Mouse (Mus musculus): ENCODE results near the gene Olfr609. TPM values are rescaled to one million over a fixed set of nuclear protein-coding genes. Genes with fewer than 3 reads are reported as not detected.

The Olfr609 gene
- polyA plus RNA-seq, 1 experiment, result not detected

DNA sequence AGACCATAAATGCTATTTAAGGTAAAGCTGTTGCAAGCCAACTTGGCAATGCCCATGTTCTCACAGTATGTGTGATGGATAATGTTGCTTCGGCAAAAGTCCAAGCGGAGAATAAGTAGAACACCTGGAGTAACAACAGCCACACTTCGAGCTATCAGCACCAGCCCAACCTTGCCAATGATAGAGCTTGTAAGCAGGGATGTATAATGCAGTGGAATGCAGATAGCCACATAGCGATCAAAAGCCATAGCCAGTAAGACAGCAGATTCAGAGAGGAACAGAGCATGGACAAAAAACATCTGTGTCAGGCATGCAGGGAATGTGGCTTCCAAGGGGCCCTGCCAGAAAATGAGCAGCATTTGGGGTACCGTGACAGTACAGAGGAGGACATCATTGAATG lies 37.3 kb downstream of the Olfr609 start:
- Histone ChIP-seq H3K27ac (ENCODE audit: insufficient read depth, low read length) (no peak overlapping the region), H3K36me3 (ENCODE audit: control insufficient read depth, insufficient read depth, low read length, poor library complexity, severe bottlenecking) (no peaks in the 10 kb centered on the region), H3K9me3 (replicated peaks; ENCODE audit: control insufficient read depth, insufficient read depth, low read length, poor library complexity, severe bottlenecking) (no peaks in the 10 kb centered on the region), H3K27me3 (ENCODE audit: control insufficient read depth, insufficient read depth, low read length, poor library complexity, severe bottlenecking) (no peaks in the 10 kb centered on the region), H3K4me3 (ENCODE audit: low read depth, low read length) (no peak overlapping the region), H3K4me1 (ENCODE audit: control insufficient read depth, insufficient read depth, low read length) (no peaks in the 10 kb centered on the region), H3K9ac (ENCODE audit: low read depth, poor library complexity, severe bottlenecking) (no peak overlapping the region)
- TF ChIP-seq CTCF (IDR thresholded peaks at IDR 0.05; ENCODE audit: low read depth, low read length) (no peak), POLR2A (IDR thresholded peaks at IDR 0.05; ENCODE audit: insufficient read depth, low read length) (no peak), EP300 (IDR thresholded peaks at IDR 0.05; ENCODE audit: insufficient read depth, low read depth, low read length) (no peak)

DNA sequence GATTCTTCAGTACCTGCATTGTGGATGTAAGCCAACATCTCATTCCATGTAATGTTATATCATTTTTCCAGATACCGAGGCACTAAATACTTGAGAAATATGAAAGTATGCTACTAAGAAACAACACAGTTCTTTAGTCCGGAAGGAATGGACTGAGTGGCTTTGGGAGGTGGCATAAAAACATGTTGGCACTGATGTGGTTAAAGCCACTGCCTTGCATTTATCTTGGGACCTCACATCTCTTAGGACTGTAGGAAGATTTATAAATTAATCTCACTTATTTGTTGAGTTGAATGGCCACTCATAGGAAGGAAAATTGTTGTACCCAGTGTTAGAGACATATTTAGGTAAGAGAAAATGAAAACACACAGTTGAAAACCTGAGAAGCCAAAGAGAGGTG lies 49.1 kb downstream of the Olfr609 start, which contains the start of gene Olfr606:
Gene Olfr606 (plus strand): TSS at position 301 of the 400 bp plus-strand sequence.
- no peak within 1 kb of the TSS for H3K9ac ChIP-seq (ENCODE audit: low read depth, poor library complexity, severe bottlenecking)
- H3K27me3 ChIP-seq (ENCODE audit: control insufficient read depth, insufficient read depth, low read length, poor library complexity, severe bottlenecking), result no peaks in the 10 kb centered on the region
- H3K9me3 ChIP-seq (replicated peaks; ENCODE audit: control insufficient read depth, insufficient read depth, low read length, poor library complexity, severe bottlenecking), result no peaks in the 10 kb centered on the region
- H3K4me3 ChIP-seq (ENCODE audit: low read depth, low read length), result no peak within 1 kb of the TSS
- H3K36me3 ChIP-seq (ENCODE audit: control insufficient read depth, insufficient read depth, low read length, poor library complexity, severe bottlenecking), result no peaks in the 10 kb centered on the region
- H3K27ac ChIP-seq (ENCODE audit: insufficient read depth, low read length), result no peak within 1 kb of the TSS
- TF ChIP-seq EP300 (IDR thresholded peaks at IDR 0.05; ENCODE audit: insufficient read depth, low read depth, low read length), result no peak
- TF ChIP-seq CTCF (IDR thresholded peaks at IDR 0.05; ENCODE audit: low read depth, low read length), result no peak
- TF ChIP-seq POLR2A (IDR thresholded peaks at IDR 0.05; ENCODE audit: insufficient read depth, low read length), result no peak
- H3K4me1 ChIP-seq (ENCODE audit: control insufficient read depth, insufficient read depth, low read length), result no peaks in the 10 kb centered on the region

DNA sequence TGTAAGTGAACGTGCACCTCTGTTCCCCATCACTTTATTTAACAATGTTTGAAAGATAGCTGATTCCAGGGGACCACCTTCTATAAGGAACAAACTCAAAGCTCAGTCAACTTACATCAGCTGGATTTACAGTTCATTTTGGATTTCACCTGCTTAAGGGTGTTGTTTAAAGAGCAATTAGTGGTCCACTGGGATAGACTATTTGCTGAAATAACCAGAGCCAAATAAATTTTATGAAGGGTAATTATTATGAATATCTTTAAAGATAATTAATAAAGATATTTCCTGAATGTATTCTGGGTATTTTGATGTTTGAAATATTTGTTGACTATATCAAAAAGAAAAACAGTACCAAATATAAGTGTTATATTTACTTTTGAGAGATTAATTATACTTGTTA lies 52.5 kb downstream of the Olfr609 start, which contains the start of gene Olfr605:
Gene Olfr605 (minus strand): TSS at position 101 of the 400 bp plus-strand sequence.
- H3K36me3 ChIP-seq (ENCODE audit: control insufficient read depth, insufficient read depth, low read length, poor library complexity, severe bottlenecking), result no peaks in the 10 kb centered on the region
- TF ChIP-seq POLR2A (IDR thresholded peaks at IDR 0.05; ENCODE audit: insufficient read depth, low read length), result no peak
- TF ChIP-seq CTCF (IDR thresholded peaks at IDR 0.05; ENCODE audit: low read depth, low read length), result no peak
- no peak for TF ChIP-seq EP300 (IDR thresholded peaks at IDR 0.05; ENCODE audit: insufficient read depth, low read depth, low read length)

More for the DNA sequence above, 52.5 kb downstream of the Olfr609 start, which contains the start of gene Olfr605:
- no peaks in the 10 kb centered on the region for H3K27me3 ChIP-seq (ENCODE audit: control insufficient read depth, insufficient read depth, low read length, poor library complexity, severe bottlenecking)
- no peak within 1 kb of the TSS for H3K4me3 ChIP-seq (ENCODE audit: low read depth, low read length)
- no peaks in the 10 kb centered on the region for H3K4me1 ChIP-seq (ENCODE audit: control insufficient read depth, insufficient read depth, low read length)
- no peaks in the 10 kb centered on the region for H3K9me3 ChIP-seq (replicated peaks; ENCODE audit: control insufficient read depth, insufficient read depth, low read length, poor library complexity, severe bottlenecking)
- no peak within 1 kb of the TSS for H3K9ac ChIP-seq (ENCODE audit: low read depth, poor library complexity, severe bottlenecking)
- no peak within 1 kb of the TSS for H3K27ac ChIP-seq (ENCODE audit: insufficient read depth, low read length)

Other genes with a start within 250 kb of the Olfr609 start
- not detected in 2 replicates for gene Usp17ld, start 245.6 kb downstream of the Olfr609 start, polyA plus RNA-seq (2011; ENCODE audit: insufficient read depth, insufficient read length, low read depth, missing spikeins)
- gene Olfr596, start 192.4 kb downstream of the Olfr609 start, polyA plus RNA-seq (2011; ENCODE audit: insufficient read depth, insufficient read length, low read depth, missing spikeins), result not detected in 2 replicates
- not detected in 2 replicates for gene Olfr597, start 181.7 kb downstream of the Olfr609 start, polyA plus RNA-seq (2011; ENCODE audit: insufficient read depth, insufficient read length, low read depth, missing spikeins)
- gene Olfr598, start 174.5 kb downstream of the Olfr609 start, polyA plus RNA-seq (2011; ENCODE audit: insufficient read depth, insufficient read length, low read depth, missing spikeins), result not detected in 2 replicates
- not detected in 2 replicates for gene Olfr599, start 162.1 kb downstream of the Olfr609 start, polyA plus RNA-seq (2011; ENCODE audit: insufficient read depth, insufficient read length, low read depth, missing spikeins)
- not detected in 2 replicates for gene Olfr600, start 148.4 kb downstream of the Olfr609 start, polyA plus RNA-seq (2011; ENCODE audit: insufficient read depth, insufficient read length, low read depth, missing spikeins)
- gene Olfr601, start 135.4 kb downstream of the Olfr609 start, polyA plus RNA-seq (2011; ENCODE audit: insufficient read depth, insufficient read length, low read depth, missing spikeins), result not detected in 2 replicates
- gene Olfr603, start 111.9 kb downstream of the Olfr609 start, polyA plus RNA-seq (2011; ENCODE audit: insufficient read depth, insufficient read length, low read depth, missing spikeins), result not detected in 2 replicates
- not detected in 2 replicates for gene Usp17lc, start 83.0 kb downstream of the Olfr609 start, polyA plus RNA-seq (2011; ENCODE audit: insufficient read depth, insufficient read length, low read depth, missing spikeins)
- not detected in 2 replicates for gene Olfr605, start 52.6 kb downstream of the Olfr609 start, polyA plus RNA-seq (2011; ENCODE audit: insufficient read depth, insufficient read length, low read depth, missing spikeins)
- not detected in 2 replicates for gene Olfr606, start 49.0 kb downstream of the Olfr609 start, polyA plus RNA-seq (2011; ENCODE audit: insufficient read depth, insufficient read length, low read depth, missing spikeins)
- 0.13 TPM in 1 of 2 replicates, not detected in the other for gene Olfr607, start 33.9 kb downstream of the Olfr609 start, polyA plus RNA-seq (2011; ENCODE audit: insufficient read depth, insufficient read length, low read depth, missing spikeins)
- gene Olfr608, start 28.2 kb downstream of the Olfr609 start, polyA plus RNA-seq (2011; ENCODE audit: insufficient read depth, insufficient read length, low read depth, missing spikeins), result not detected in 2 replicates
- gene Olfr610, start 14.1 kb upstream of the Olfr609 start, polyA plus RNA-seq (2011; ENCODE audit: insufficient read depth, insufficient read length, low read depth, missing spikeins), result not detected in 2 replicates
- gene Olfr611, start 22.8 kb upstream of the Olfr609 start, polyA plus RNA-seq (2011; ENCODE audit: insufficient read depth, insufficient read length, low read depth, missing spikeins), result not detected in 2 replicates
- not detected in 2 replicates for gene Olfr612, start 44.7 kb upstream of the Olfr609 start, polyA plus RNA-seq (2011; ENCODE audit: insufficient read depth, insufficient read length, low read depth, missing spikeins)
- gene Olfr613, start 50.0 kb upstream of the Olfr609 start, polyA plus RNA-seq (2011; ENCODE audit: insufficient read depth, insufficient read length, low read depth, missing spikeins), result not detected in 2 replicates
- not detected in 2 replicates for gene Olfr615, start 58.0 kb upstream of the Olfr609 start, polyA plus RNA-seq (2011; ENCODE audit: insufficient read depth, insufficient read length, low read depth, missing spikeins)
- gene Olfr616, start 71.1 kb upstream of the Olfr609 start, polyA plus RNA-seq (2011; ENCODE audit: insufficient read depth, insufficient read length, low read depth, missing spikeins), result not detected in 2 replicates
- not detected in 2 replicates for gene Olfr617, start 75.0 kb upstream of the Olfr609 start, polyA plus RNA-seq (2011; ENCODE audit: insufficient read depth, insufficient read length, low read depth, missing spikeins)
- not detected in 2 replicates for gene Olfr618, start 92.0 kb upstream of the Olfr609 start, polyA plus RNA-seq (2011; ENCODE audit: insufficient read depth, insufficient read length, low read depth, missing spikeins)
- not detected in 2 replicates for gene Olfr619, start 102.5 kb upstream of the Olfr609 start, polyA plus RNA-seq (2011; ENCODE audit: insufficient read depth, insufficient read length, low read depth, missing spikeins)
- gene Olfr620, start 114.5 kb upstream of the Olfr609 start, polyA plus RNA-seq (2011; ENCODE audit: insufficient read depth, insufficient read length, low read depth, missing spikeins), result not detected in 2 replicates
- gene Olfr622, start 144.6 kb upstream of the Olfr609 start, polyA plus RNA-seq (2011; ENCODE audit: insufficient read depth, insufficient read length, low read depth, missing spikeins), result not detected in 2 replicates
- gene Olfr623, start 165.6 kb upstream of the Olfr609 start, polyA plus RNA-seq (2011; ENCODE audit: insufficient read depth, insufficient read length, low read depth, missing spikeins), result not detected in 2 replicates
- gene Olfr624, start 173.1 kb upstream of the Olfr609 start, polyA plus RNA-seq (2011; ENCODE audit: insufficient read depth, insufficient read length, low read depth, missing spikeins), result 0.13 TPM in 1 of 2 replicates, not detected in the other
- gene Olfr625-ps1, start 184.7 kb upstream of the Olfr609 start, polyA plus RNA-seq (2011; ENCODE audit: insufficient read depth, insufficient read length, low read depth, missing spikeins), result not detected in 2 replicates
- 0.16 TPM in 1 of 2 replicates, not detected in the other for gene Olfr243, start 216.6 kb upstream of the Olfr609 start, polyA plus RNA-seq (2011; ENCODE audit: insufficient read depth, insufficient read length, low read depth, missing spikeins)
- gene Olfr628, start 232.3 kb upstream of the Olfr609 start, polyA plus RNA-seq (2011; ENCODE audit: insufficient read depth, insufficient read length, low read depth, missing spikeins), result not detected in 2 replicates
- not detected in 2 replicates for gene Olfr629, start 246.9 kb upstream of the Olfr609 start, polyA plus RNA-seq (2011; ENCODE audit: insufficient read depth, insufficient read length, low read depth, missing spikeins)